ENCODE assay signal across 36 mouse cellular contexts in the genomic region with DNA sequence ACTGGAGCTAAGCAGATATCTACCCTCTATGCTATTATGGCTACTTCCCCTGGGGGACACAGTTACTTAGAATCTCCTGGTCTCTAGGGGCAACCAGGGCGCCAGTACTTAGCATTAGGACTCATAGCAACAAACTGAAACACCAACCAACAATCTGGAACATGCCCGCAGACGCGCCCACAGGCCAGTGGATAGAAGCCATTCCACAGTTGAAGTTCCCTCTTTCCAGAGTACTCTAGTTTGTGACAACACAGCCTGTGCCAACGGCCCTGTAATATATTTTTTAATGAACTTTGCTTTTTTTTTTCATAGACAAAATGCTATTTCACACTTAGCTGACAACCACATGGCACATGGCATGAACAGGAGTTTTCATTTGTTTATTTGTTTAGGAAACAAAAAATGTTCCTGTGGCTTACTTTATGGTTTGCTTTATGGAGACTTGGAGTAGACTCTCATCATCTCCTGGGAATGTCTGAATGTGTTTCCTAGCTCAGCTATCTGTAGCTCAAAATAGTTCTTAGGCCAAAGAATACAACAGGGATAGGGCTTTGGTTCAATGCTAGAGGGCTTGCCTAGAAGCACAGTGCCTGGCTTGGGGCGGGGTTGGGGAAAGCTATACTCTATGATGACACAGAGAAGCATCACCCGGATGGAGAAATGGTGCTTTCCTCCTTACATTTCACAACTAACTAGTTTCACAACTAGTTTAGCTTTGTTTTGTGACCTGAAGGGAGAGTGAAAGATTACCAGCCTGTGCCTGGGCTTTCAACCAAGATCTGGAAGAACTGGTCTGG. TPM values are rescaled to one million over a fixed set of nuclear protein-coding genes. Genes with fewer than 3 reads are reported as not detected.
DNase-seq lines count a peak whose midpoint lies in the region; ATAC-seq lines count a peak whose summit lies in the region.
"Had no signal": no experiment of that assay in that cellular context is flagged by ENCODE, and none has a peak within 500 bp of the region (broad histone marks: within the 10 kb centered on the region; RNA-seq: fewer than 3 reads in every experiment).

No protein-coding gene starts in this region.

- peaks cover 19% of the 10 kb centered on the region for H3K4me1 ChIP-seq in hindbrain, embryonic 10.5 days (replicated peaks)
- peaks cover 13% of the 10 kb centered on the region for H3K4me1 ChIP-seq in hindbrain, embryonic 12.5 days

- H3K27ac ChIP-seq in hindbrain, embryonic 10.5 days, result no peak overlapping the region
- H3K27ac ChIP-seq in hindbrain, embryonic 12.5 days, result no peak overlapping the region
- H3K27ac ChIP-seq: forebrain, embryonic 10.5 days; hindbrain, postnatal 0 days; intestine, embryonic 15.5 days; limb, embryonic 13.5 days; lung, embryonic 15.5 days; neural tube, embryonic 15.5 days; stomach, postnatal 0 days had no signal

- 91% methylated on average over 7 of the region's 7 CpGs for WGBS in hindbrain, embryonic 10.5 days
- WGBS in hindbrain, embryonic 12.5 days, result 89% methylated on average over 7 of the region's 7 CpGs

- H3K27me3 ChIP-seq in hindbrain, embryonic 10.5 days (ENCODE audit: insufficient read depth, poor library complexity, severe bottlenecking), result no peaks in the 10 kb centered on the region; the same call in 1 of the 2 replicates
- H3K27me3 ChIP-seq in hindbrain, embryonic 12.5 days, result no peaks in the 10 kb centered on the region
- H3K27me3 ChIP-seq: intestine, embryonic 15.5 days; limb, embryonic 13.5 days; neural tube, embryonic 15.5 days had no signal

- H3K4me3 ChIP-seq in hindbrain, embryonic 10.5 days, result no peak overlapping the region
- no peak overlapping the region for H3K4me3 ChIP-seq in hindbrain, embryonic 12.5 days
- H3K4me3 ChIP-seq: forebrain, embryonic 10.5 days; heart, embryonic 15.5 days; intestine, embryonic 15.5 days; limb, embryonic 13.5 days; lung, embryonic 15.5 days; neural tube, embryonic 15.5 days had no signal

- peak; percentile 57; the same call in 1 of the 2 replicates for ATAC-seq in granulocyte monocyte progenitor cell, adult 5-6 weeks (replicated peaks; ENCODE audit: poor library complexity, severe bottlenecking)
- no peak for ATAC-seq in hindbrain, embryonic 12.5 days (ENCODE audit: low FRiP score)
- ATAC-seq: forebrain, postnatal 0 days; hindbrain, postnatal 0 days; intestine, embryonic 15.5 days had no signal

- no peaks in the 10 kb centered on the region for H3K36me3 ChIP-seq in hindbrain, embryonic 10.5 days
- no peaks in the 10 kb centered on the region for H3K36me3 ChIP-seq in hindbrain, embryonic 12.5 days
- H3K36me3 ChIP-seq: forebrain, embryonic 10.5 days; heart, embryonic 15.5 days; intestine, embryonic 15.5 days; limb, embryonic 13.5 days; lung, embryonic 15.5 days; neural tube, embryonic 15.5 days had no signal

- intact Hi-C loops in heart, postnatal 10 days (cut with DNase I), result loop anchor here (5.0 kb wide), 1 partner anchor 86 kb away; no protein-coding TSS in a partner anchor

- DNase-seq in heart, postnatal 10 days, result peak; percentile 15 to 25
- no peak for DNase-seq in heart, postnatal 4 days
- DNase-seq in 3T3-L1 (ENCODE audit: low read depth, low spot score), result peak; percentile 50
- peak; percentile 13 for DNase-seq in Muller cell, postnatal 12 days (ENCODE audit: inconsistent ontology term)
- no peak for DNase-seq in hindbrain, embryonic 10.5 days (ENCODE audit: low spot score)
- DNase-seq: adrenal gland, adult 8-10 months; cerebellum, adult 2 months; cerebellum, postnatal 14 days; forebrain, postnatal 0 days; gastrocnemius, postnatal 10 days; heart, adult 18-20 months; kidney, adult 2 months; lung, postnatal 4 days; midbrain, embryonic 14.5 days; right cerebral cortex, postnatal 4 days had no signal

- H3K9me3 ChIP-seq in hindbrain, embryonic 10.5 days, result no peaks in the 10 kb centered on the region
- H3K9me3 ChIP-seq in hindbrain, embryonic 12.5 days (replicated peaks), result no peaks in the 10 kb centered on the region
- H3K9me3 ChIP-seq: forebrain, embryonic 10.5 days; heart, embryonic 15.5 days; intestine, embryonic 15.5 days; limb, embryonic 13.5 days; lung, embryonic 15.5 days; neural tube, embryonic 15.5 days had no signal

- no peak overlapping the region for H3K4me2 ChIP-seq in hindbrain, embryonic 12.5 days (replicated peaks)
- H3K4me2 ChIP-seq: intestine, embryonic 15.5 days; neural tube, embryonic 15.5 days had no signal

- H3K9ac ChIP-seq in hindbrain, embryonic 12.5 days, result no peak overlapping the region
- H3K9ac ChIP-seq: forebrain, postnatal 0 days; heart, embryonic 15.5 days; intestine, embryonic 15.5 days; limb, embryonic 13.5 days; lung, embryonic 15.5 days; neural tube, embryonic 15.5 days had no signal

RNA-seq across cellular contexts. Expression of a gene that starts 14.0 kb away (rescaled TPM):
- total RNA-seq in heart, postnatal 10 days (2021), result not detected
- total RNA-seq in heart, postnatal 4 days (2021), result not detected
- not detected in 2 replicates for total RNA-seq in granulocyte monocyte progenitor cell, adult 5-6 weeks (2014; fragmentation: Nextera tagmentation)
- not detected in 2 replicates for total RNA-seq in granulocyte monocyte progenitor cell, adult 5-6 weeks (2017)
- not detected in 2 replicates for polyA plus RNA-seq in hindbrain, embryonic 10.5 days (2016; fragmentation: Nextera tagmentation; extraction: Ambion mirVana)
- 0.12 TPM in 1 of 2 replicates, not detected in the other for polyA plus RNA-seq in hindbrain, embryonic 12.5 days (2016; fragmentation: Nextera tagmentation; extraction: Ambion mirVana)
- total RNA-seq: adrenal gland, adult 8-10 months; forebrain, postnatal 0 days; gastrocnemius, postnatal 10 days; heart, adult 18-20 months; hematopoietic stem cell, adult 5-6 weeks; layer of hippocampus, adult 8-10 months; layer of hippocampus, postnatal 25 days; left cerebral cortex, adult 8-10 months; left cerebral cortex, postnatal 36 days; MEL; monocyte, adult 5-6 weeks had no signal
- polyA plus RNA-seq: cerebellum, adult 2 months; cortical plate, adult 2 months; forebrain, embryonic 10.5 days; forebrain, postnatal 0 days; heart, embryonic 15.5 days; kidney, adult 2 months; liver, embryonic 11.5 days; liver, embryonic 16.5 days; midbrain, embryonic 14.5 days; neural tube, embryonic 15.5 days; spleen, adult 2 months had no signal

RNA-seq across cellular contexts. Expression of a gene that starts 23.3 kb away (rescaled TPM):
- 1 to 10 TPM; 1.1 to 1.4 TPM for total RNA-seq in heart, postnatal 10 days (2021)
- 1 to 10 TPM in 1 of 2 experiments, under 1 TPM in 1; 0.97 to 1.4 TPM for total RNA-seq in heart, postnatal 4 days (2021)
- total RNA-seq in granulocyte monocyte progenitor cell, adult 5-6 weeks (2014; fragmentation: Nextera tagmentation), result not detected in 2 replicates
- total RNA-seq in granulocyte monocyte progenitor cell, adult 5-6 weeks (2017), result not detected in 2 replicates
- polyA plus RNA-seq in hindbrain, embryonic 10.5 days (2016; fragmentation: Nextera tagmentation; extraction: Ambion mirVana), result 0.30 TPM in 1 of 2 replicates, not detected in the other
- 0.23 and 0.38 TPM in 2 replicates for polyA plus RNA-seq in hindbrain, embryonic 12.5 days (2016; fragmentation: Nextera tagmentation; extraction: Ambion mirVana)
- total RNA-seq: forebrain, postnatal 0 days; hematopoietic stem cell, adult 5-6 weeks; layer of hippocampus, adult 8-10 months; monocyte, adult 5-6 weeks had no signal
- polyA plus RNA-seq: forebrain, postnatal 0 days; heart, embryonic 15.5 days; hindbrain, postnatal 0 days; intestine, embryonic 15.5 days; liver, embryonic 16.5 days; midbrain, embryonic 14.5 days; neural tube, embryonic 15.5 days; spleen, adult 2 months; stomach, postnatal 0 days had no signal

RNA-seq across cellular contexts. Expression of a gene that starts 41.0 kb away (rescaled TPM):
- total RNA-seq in heart, postnatal 10 days (2021), result 10 to 100 TPM; 17.1 to 18.6 TPM
- total RNA-seq in heart, postnatal 4 days (2021), result 10 to 100 TPM; 17.9 to 20.4 TPM
- total RNA-seq in granulocyte monocyte progenitor cell, adult 5-6 weeks (2014; fragmentation: Nextera tagmentation), result 4.9 and 15.7 TPM in 2 replicates
- 3.9 and 4.8 TPM in 2 replicates for total RNA-seq in granulocyte monocyte progenitor cell, adult 5-6 weeks (2017)
- polyA plus RNA-seq in hindbrain, embryonic 10.5 days (2016; fragmentation: Nextera tagmentation; extraction: Ambion mirVana), result 13.9 and 16.7 TPM in 2 replicates
- 19.4 and 20.3 TPM in 2 replicates for polyA plus RNA-seq in hindbrain, embryonic 12.5 days (2016; fragmentation: Nextera tagmentation; extraction: Ambion mirVana)

Comparison
In these comparisons a context has a peak if more than half of its experiments do, and no peak if none do; other contexts are left out.
1. DNase-seq: peak in heart, postnatal 10 days (2 of 2), 3T3-L1 (single experiment) and Muller cell, postnatal 12 days (single experiment); none in heart, postnatal 4 days (single experiment) and hindbrain, embryonic 10.5 days (single experiment).